Mouse (Mus musculus): ENCODE data around the gene Hadhb.

The Hadhb gene

DNA sequence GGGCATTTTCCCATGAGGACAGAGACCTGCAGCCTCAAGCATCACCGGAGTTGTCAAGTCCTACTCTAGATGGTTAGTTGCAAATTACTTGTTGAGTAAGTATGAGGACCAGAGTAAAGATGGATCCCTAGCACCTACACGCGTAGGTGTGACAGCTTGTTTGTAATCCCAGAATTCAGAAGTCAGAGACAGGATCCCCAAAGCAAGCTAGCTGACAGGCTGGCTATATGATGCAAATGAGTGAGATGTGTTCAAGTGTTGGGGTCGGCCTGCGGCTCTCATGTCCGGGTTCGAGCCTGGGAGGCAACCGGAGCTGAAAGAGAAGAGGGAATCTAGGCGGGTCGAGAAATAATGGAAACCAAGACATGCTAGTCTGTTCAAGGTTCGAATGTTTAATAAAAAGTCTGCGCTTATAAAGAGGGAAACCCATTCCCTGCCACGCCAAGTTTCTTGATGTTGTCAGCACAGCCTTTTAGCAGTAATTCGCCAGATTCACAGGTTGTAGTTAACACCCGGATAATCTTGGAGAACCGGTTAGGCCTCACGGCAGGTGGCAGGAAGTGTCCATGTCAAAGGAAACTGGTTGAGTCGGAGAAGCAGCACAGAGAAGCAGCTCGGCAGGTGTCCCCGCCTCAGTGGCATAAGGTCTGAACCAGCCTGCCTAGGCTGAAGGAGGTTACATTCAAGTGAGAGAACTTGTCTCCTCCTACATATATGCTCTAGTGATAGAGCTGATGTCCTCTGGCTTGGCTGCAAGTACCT is 18.1 kb downstream of the Hadhb start:
- 66% methylated on average over 20 of the region's 20 CpGs for WGBS

- 74% methylated on average over 4 of the region's 4 CpGs for WGBS
These were observed 20.8 kb downstream of the Hadhb start for GRCm38 (mm10) chr5:30175811-30176210.

GRCm38 (mm10) chr5:30187687-30188485 is 32.8 kb downstream of the Hadhb start:
- WGBS = 94% methylated on average over 12 of the region's 12 CpGs

DNA sequence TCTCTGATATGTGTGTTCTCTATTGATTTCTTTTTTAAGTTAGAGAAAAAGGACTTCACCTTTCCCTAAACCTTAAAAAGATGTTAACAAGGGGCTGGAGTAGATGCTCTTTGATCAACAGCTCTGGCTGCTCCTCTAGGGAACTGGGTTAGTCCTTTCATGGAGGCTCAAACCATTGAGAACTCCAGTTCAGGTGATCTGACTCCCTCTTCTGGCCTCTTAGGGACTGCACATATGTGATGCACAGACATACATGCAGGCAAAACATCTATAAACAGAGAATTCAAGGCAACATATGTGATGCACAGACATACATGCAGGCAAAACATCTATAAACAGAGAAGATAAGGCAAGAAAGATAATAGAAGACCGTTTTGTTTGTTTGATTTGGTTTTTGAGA is 37.4 kb downstream of the Hadhb start:
- 84% methylated on average over 1 of the region's 1 CpGs for WGBS

- WGBS = 96% methylated on average over 5 of the region's 5 CpGs
These were observed 40.3 kb downstream of the Hadhb start for GRCm38 (mm10) chr5:30195340-30195739.

- 76% methylated on average over 7 of the region's 7 CpGs for WGBS
These were observed 43.2 kb downstream of the Hadhb start for GRCm38 (mm10) chr5:30198257-30198656.

DNA sequence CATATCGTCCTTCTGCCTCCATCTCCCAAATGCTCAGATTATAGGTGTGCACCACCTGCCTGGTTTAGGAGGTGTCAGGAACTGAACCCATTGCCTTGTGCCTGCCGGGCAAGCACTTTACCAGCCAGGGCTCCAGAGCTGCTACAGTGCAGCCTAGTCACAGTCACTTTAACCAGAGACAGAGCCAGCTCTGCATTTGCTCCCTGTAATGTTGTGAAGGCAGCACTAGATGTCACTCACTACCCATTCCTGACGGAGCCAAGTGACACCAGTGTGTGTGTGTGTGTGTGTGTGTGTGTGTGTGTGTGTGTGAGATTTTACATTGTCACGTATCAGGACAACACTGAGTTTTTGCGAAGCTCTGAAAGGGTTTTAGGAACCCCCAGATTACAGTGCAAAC is 46.5 kb downstream of the Hadhb start:
- WGBS = 27% methylated on average over 5 of the region's 5 CpGs

- 91% methylated on average over 7 of the region's 7 CpGs for WGBS
These were observed 47.2 kb downstream of the Hadhb start for GRCm38 (mm10) chr5:30202221-30202620.

DNA sequence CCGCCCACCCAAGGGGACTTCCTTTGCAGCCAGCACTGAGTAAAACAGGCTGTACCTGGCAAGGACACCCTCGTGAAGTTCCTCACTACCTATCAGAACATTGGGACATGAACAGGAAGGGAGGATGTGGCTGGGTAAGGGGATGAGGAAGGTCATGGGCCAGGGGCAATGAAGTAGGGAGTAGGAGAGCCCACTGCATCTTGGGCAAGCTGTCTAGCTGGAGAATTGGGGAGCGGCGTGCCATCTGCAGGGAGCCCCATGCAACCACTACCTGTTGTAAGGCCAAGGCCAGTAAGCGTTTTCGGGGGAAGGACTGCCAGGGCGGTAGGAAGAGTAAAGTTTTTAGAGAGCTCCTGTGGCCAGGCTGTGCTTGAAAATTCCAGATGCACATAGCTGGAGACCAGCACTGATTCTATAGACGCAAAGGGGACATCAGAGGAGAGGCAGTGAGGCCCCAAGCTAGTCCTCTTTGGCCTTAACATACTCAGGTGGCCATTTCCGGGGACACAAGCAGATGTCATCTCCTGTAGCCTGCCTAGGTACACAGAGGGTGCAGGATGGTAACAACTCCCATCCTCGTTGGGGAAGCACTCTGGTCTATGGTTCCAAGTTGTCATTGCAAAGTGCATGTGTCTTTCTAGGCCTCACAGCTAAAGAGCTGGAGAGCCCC is 48.3 kb downstream of the Hadhb start:
- 86% methylated on average over 10 of the region's 10 CpGs for WGBS

DNA sequence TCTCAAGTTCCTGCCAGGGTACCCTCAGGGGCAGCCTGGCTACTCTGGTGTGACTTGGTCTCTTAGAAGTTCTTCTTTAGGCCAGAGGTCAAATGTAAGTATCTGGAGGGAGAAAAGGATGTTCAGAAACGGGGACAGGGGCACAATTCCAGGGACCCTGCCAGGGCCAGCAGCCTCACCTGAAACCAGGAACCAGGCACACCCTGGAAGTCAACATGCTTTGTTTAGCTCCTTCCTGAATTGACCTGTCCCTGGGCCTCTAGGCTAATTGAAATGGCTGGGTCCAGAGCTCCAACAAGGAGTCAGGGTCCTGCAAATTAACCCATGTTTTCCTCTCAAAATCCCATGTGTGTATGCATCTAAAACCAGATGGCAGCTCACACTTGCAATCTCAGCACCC is 49.4 kb downstream of the Hadhb start:
- 84% methylated on average over 1 of the region's 1 CpGs for WGBS

DNA sequence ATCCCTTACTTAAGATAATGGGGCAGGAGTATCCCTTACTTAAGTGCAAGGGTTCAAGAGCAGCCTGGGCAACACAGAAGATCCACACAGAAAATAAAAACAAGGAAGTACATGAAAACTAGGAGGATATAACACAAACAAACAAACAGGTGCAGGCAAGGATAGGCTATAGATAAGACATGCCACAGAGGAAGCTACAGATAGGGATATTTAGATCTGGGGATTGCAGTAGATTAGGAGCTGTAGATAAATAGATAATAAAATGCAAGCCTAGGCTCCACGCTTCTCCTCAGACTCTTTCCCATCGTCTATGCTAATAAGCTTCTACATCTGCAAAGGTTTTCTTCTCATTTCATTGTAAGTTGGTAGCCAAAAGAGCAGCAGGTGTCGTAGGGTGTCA is 50.0 kb downstream of the Hadhb start:
- 84% methylated on average over 3 of the region's 3 CpGs for WGBS

DNA sequence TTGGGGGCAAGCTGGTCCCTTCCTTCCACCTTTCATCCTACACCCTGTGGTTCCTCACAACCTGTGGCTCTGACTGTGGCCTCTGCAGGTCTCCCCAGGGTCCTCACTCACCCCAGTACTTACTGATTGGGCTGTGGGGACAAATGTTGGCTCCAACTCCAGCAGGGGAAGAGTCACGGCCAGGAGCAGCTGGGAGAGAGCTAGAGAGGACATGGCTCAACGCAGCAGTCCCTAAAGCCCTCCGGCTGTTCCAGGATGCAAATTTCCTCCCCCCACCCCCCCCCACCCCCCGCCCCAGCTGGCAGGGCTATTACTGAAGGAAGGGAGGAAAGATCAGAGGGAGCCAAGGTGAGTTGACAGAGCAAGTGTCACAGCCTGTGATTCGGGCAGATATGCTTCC is 50.4 kb downstream of the Hadhb start, which contains the start of gene Adgrf3:
TSS of gene Adgrf3 (minus strand) at position 230 of the 400 bp plus-strand sequence.
- WGBS = 62% methylated on average over 5 of the region's 5 CpGs

GRCm38 (mm10) chr5:30207276-30207675 is 52.2 kb downstream of the Hadhb start:
- WGBS = 70% methylated on average over 6 of the region's 6 CpGs

- 93% methylated on average over 5 of the region's 5 CpGs for WGBS
These were observed 55.7 kb downstream of the Hadhb start for GRCm38 (mm10) chr5:30210758-30211157.

DNA sequence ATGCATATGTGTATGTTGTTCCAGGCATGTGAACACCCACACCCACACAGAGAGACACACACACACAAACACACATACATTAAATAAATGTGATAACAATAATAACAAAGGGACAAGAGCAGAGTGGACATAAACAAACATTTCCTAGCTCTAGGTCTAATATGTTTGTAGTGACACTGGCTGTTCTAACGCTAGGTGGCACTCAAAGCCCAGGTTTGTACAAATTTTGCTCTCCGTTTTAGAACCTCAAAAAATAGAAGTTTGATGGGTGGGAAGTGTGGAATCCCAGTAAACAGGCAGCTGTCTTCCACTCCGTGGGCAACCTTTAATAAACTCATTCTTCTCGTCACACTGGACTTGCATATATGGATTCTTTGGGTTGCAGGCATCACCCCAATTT is 59.8 kb downstream of the Hadhb start:
- 6% methylated on average over 4 of the region's 4 CpGs for WGBS

- WGBS = 75% methylated on average over 5 of the region's 5 CpGs
These were observed 60.9 kb downstream of the Hadhb start for GRCm38 (mm10) chr5:30215970-30216369.

GRCm38 (mm10) chr5:30219715-30220114 is 64.7 kb downstream of the Hadhb start:
- WGBS = 81% methylated on average over 2 of the region's 2 CpGs

DNA sequence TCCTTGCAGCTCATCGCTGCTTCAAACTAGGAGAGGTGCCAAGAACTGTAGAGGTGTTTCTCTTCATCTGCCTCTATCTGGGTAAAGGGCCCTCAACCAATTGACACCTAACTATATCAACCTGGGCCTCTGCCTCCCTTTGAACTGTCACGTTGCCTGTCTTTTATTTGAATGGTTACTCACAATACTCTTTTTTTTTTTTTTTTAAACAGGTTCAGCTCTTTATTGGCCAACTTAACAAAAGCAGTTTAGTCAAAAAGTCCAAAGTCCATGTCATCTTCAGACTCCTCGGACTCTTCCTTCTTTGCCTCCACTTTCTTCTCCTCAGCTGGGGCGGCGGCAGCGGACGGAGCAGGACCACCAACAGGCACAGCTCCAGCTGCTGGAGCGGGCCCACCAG is 65.6 kb downstream of the Hadhb start:
- 91% methylated on average over 8 of the region's 8 CpGs for WGBS

- 99% methylated on average over 8 of the region's 8 CpGs for WGBS
These were observed 67.6 kb downstream of the Hadhb start for GRCm38 (mm10) chr5:30222681-30223080.

DNA sequence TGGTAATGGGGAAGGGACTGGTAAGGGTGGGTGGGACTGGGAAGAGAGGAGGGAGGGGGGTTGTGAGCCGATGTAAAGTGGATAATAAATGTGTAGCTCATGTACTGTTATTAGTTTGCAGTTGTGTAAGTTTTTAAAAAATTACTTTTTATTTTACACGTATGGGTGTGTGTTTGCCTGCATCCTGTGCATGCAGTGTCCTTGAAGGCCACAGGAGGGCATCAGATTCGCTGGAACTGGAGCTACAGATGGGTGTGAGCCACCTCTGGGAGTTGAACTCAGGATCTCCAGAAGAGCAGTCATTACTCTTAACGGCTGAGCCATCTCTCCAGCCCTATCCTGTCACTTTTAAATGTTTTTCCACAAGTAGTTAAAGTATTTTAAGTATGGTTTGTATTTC is 75.9 kb downstream of the Hadhb start:
- 66% methylated on average over 4 of the region's 4 CpGs for WGBS

DNA sequence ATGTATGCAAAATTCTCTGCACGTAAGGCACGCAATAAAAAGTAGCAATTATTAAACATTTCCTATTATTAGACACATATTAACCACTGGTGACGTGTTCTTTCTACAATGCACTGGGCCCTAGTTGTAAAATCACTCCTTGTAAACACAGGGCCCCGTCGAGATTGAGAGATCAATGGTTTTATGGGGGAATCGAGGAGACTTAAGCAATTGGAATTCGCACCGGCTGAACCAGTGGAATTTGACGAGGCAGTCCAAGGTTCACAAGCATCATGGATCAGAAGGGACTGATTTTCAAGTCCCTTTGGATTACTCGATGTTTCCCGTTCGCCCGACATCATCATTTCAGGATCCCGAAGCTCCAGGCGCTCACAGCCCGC is 76.8 kb downstream of the Hadhb start:
- 17% methylated on average over 16 of the region's 16 CpGs for WGBS

GRCm38 (mm10) chr5:30232271-30232971 is 77.4 kb downstream of the Hadhb start, which contains the start of gene Selenoi:
TSS of gene Selenoi (plus strand) at chr5:30232581.
- 6% methylated on average over 71 of the region's 71 CpGs for WGBS
